Mouse (Mus musculus) embryonic facial prominence, embryonic 15.5 days (tissue): ENCODE measurements around the gene 2900026A02Rik. TPM values are rescaled to one million over a fixed set of nuclear protein-coding genes. Genes with fewer than 3 reads are reported as not detected.

ENCODE experiments used
- polyA plus RNA-seq: library from polyadenylated mRNA; unstranded; fragments of >200 nt; fragmentation: Nextera tagmentation; extraction: Ambion mirVana; gene quantifications from 2 replicates; pipeline ENCODE4 v1.2.1, GENCODE M21; 2015

Gene 2900026A02Rik
- polyA plus RNA-seq, 1 experiment from 2014 or later = 14.2 TPM

Other genes starting within 250 kb of the 2900026A02Rik start
- 12.8 and 13.1 TPM in 2 replicates for gene Grk3, start 205.4 kb downstream of the 2900026A02Rik start, polyA plus RNA-seq
- not detected in 2 replicates for gene Crybb2, start 151.1 kb downstream of the 2900026A02Rik start, polyA plus RNA-seq
- gene Crybb3, start 139.7 kb downstream of the 2900026A02Rik start, polyA plus RNA-seq = 5.0 and 5.4 TPM in 2 replicates
- 0.79 and 1.3 TPM in 2 replicates for gene Tmem211, start 5.7 kb upstream of the 2900026A02Rik start, polyA plus RNA-seq
- 2.9 and 3.3 TPM in 2 replicates for gene Sgsm1, start 89.5 kb upstream of the 2900026A02Rik start, polyA plus RNA-seq
- gene Aym1, start 136.1 kb upstream of the 2900026A02Rik start, polyA plus RNA-seq = not detected in 2 replicates